Mouse (Mus musculus): ENCODE results near the gene Rnd1.

Gene Rnd1

DNA sequence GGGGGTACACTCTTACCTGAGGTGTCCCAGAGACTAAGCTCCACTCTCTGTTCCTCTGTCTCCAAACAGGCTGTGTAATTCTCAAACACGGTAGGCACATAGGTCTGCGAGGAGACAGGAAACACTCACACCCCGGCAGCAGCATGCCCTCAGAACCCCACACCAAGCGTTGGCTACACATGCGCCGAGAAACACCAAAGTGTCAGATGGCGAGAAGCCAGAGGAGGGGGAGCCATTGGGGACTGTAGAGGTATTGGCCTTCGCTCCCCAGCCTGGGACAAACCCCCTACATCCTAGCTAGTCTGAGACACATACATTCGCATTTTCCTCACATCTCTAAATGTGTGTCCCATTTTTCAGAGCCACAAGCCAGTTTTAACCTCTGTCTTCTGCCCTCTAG lies 790 bp downstream of the Rnd1 start:
- DNase-seq: peak; percentile 77

DNA sequence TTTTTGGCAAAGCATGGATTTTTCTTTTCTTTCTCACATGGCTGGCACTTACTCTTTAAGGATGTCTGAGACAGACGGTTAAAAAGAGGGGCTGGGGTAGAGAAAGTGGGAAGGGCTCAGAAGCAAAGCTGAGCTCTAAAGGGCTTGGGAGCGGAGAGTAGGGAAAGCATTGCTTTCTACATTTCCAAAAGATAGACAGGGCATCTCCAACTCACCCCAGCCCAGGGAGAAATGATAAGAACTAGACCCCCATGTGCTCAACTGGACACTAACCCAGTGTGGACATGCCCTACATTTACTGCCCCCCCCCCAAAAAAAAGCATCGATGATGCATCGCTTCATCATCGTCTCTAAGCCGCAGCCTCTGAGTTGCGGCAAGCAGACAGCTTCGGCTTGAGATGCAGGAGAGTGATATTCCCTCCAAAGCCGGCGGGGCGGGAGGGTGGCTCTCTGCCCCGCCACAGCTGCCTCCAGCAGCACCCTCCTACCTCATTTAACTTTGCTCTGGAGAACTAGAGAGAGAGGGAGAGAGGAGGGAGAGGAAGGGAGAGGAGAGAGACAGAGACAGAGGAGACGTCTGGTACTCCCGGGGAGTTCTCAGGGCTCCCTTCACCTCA lies 1.5 kb downstream of the Rnd1 start:
- no peak for DNase-seq

DNA sequence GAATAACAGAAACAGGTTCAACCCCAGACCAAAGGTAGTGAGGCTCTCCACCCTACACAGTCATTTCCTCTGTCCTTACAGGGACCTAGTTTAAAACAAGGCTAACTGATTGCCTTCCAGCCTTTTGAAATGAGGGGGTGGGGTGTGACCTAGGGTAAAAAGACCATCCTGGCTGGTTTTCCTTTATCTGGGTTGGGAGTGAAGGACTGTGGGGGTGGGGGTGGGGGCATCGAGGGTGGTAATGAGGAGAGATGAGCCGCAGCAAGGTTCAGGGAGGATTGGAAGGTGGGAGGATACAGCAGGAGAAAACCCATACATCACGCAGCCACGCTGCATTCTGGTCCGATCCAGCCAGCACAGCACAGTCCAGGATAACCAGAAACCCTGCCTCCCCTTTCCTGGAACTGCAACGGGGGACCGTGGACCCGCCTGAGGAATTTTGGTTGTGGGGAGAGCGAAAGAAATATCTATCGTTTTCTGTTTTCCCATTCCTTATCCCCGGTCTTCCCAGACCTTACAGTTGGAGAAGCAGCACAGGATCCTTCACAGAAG lies 2.2 kb downstream of the Rnd1 start:
- no peak for DNase-seq

DNA sequence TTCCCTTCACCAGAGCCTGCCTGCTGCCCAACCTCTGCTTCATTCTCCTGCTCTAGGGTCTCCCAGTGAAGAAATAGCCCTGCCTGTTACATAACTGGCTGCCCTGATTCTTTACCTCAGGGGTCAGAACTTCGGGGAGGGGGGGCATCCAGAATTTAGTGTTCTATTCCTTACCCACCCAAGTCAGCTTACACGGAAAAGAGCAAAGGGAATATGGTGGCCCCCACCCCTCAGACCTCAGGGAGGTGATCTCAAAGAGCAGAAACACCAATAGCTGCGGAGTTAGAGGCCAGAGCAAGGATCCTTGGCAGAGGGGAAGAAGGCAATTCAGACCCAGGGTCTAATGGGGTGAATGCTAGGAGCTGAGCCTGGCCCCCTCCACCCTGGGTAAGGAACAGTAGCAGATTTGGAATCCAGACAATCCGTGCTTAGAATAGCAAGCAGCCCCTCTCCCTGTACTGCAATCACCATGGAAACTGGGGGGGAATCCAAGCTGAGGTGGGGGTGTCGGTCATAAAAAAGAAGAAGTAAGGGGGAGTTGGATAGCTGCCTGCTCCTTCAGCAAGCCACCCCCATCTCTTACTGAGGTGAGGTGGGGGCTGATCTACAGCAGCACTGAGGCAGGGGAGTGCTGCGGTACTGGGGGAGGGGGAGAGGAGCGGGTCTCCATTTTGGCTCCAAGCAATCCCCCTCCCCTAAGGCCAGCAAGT lies 2.8 kb downstream of the Rnd1 start:
- DNase-seq: no peak

DNA sequence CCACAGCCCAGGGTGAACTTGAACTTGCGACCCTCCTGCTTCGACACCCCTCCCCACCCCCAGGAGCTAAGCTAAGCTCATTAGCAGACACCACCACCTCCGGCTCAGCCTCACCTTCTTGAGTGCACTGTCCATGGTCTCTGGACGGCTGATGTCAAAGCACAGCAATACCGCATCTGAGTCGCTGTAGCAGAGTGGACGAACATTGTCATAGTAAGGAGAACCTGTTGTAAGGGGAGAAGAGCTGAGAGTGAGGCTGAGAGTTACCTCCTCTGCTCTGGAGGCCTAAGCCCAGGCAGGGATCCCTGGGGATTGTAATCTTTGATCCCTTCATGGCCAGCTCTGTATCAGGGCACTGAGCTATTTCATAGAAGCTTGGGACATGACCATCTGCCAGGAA lies 3.5 kb downstream of the Rnd1 start:
- DNase-seq: no peak

DNA sequence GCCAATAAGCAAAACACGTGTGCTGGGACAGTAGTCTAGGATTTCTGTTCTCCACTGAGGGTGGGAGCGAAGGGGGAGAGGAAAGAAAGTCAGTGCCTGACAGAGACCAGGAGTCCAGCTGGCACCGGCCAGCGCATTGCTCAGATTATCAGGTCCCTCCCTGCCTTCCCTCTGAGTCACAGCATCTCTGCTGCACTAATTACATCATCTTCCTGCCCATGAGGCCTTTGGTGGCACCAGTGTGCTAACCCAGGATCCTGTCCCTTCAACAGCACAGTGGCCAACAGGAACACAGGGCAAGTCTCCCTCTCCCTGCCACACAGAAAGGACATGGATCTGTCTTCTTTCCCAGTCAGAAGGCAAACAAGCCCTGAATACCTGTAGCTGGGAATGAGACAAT lies 4.7 kb downstream of the Rnd1 start:
- DNase-seq: no peak

DNA sequence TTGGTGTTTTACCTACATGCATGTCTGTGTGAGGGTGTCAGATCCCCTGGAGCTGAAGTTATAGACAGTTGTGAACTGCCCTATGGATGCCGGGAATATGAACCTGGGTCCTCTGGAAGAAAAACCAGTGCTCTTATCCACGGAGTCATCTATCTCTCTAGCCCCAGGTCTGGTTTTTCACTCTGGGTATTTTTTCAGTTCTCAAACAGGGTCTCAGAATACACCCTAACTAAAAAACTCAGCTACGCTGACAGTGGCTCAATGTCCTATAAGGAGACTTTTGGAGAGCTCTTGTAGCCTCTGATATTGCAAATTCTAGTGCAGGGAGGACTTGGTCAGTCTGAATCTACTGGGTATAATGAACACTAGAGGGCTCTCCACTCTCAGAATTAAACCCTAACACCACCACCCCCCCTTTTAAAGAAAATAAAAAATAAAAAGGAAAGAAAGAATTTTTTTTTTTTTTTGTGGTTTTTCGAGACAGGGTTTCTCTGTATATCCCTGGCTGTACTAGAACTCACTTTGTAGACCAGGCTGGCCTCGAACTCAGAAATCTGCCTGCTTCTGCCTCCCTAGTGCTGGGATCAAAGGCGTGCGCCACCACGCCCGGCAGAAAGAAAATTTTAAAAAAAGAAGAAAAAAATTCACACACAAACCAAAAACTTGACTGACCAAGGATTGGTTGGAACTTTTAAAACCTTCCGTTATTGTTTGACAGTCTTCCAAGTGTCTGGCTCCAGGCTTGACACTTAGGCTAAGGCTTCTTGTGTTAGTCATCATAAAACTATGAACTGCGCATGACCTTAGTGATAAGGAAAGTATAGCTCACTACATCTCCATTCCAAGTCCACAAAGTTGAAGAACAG lies 13.0 kb downstream of the Rnd1 start:
- peak; percentile 67 for DNase-seq

DNA sequence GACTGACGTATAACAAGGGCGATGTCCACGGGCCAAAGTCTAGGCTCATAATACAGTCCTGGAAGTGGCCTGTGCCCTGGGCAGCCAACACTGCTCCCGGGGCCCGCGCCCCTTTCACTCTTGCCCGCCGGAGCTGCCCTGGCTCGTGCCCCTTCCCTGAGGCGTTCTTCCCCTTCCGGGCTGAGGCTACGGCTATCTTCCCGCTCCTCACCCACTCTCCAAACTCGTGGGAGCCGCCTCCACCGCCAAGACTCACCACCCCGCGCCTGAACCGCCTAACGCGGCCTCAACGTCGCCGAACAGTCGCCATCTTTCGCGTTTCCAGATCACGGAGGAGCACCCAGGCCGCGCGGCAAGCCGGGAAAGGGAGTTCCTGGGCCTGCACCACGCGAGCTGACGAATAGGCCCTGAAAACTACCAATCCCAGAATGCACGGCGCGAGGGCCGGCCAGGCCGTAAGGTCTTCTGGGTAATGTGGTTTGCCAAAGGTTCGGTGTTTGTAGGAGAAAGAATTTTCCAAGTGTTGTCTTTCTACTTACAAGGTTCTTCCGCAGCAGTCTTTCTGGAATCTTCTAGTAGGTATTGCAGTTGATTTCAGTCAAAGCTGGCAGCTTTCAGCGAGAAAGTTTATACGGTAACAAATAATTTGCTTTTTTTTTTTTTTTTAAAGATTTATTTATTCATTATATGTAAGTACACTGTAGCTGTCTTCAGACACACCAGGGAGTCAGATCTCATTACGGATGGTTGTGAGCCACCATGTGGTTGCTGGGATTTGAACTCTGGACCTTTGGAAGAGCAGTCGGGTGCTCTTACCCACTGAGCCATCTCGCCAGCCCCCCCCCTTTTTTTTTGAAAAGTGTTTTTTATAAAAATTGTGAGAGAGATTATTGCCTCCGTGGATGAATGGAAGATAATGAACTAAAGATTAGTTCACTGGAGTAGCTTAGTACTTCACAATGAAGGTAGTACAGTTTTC lies 14.4 kb downstream of the Rnd1 start, which contains the start of gene Ddx23:
Gene Ddx23, minus strand, starts transcription at position 328 of the 979 bp plus-strand sequence.
- peak; percentile 94 for DNase-seq

DNA sequence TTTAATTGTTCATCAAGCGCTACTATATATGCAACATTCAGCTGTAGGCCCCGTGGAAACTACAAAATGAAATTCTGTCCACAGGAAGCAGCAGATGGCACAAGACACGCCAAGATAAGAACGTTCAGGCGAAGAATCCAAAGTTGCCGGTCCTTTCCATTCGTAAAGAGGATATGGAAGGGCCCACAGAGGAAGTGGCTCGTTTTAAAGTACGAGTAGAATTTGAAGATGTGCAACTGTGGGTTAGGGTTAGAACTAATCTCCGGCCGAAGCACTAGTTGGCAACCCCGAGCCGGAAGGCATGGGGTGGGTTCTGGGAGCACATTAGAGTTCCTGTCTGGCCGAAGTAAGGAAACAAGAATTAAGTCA lies 15.1 kb downstream of the Rnd1 start:
- peak; percentile 48 for DNase-seq

DNA sequence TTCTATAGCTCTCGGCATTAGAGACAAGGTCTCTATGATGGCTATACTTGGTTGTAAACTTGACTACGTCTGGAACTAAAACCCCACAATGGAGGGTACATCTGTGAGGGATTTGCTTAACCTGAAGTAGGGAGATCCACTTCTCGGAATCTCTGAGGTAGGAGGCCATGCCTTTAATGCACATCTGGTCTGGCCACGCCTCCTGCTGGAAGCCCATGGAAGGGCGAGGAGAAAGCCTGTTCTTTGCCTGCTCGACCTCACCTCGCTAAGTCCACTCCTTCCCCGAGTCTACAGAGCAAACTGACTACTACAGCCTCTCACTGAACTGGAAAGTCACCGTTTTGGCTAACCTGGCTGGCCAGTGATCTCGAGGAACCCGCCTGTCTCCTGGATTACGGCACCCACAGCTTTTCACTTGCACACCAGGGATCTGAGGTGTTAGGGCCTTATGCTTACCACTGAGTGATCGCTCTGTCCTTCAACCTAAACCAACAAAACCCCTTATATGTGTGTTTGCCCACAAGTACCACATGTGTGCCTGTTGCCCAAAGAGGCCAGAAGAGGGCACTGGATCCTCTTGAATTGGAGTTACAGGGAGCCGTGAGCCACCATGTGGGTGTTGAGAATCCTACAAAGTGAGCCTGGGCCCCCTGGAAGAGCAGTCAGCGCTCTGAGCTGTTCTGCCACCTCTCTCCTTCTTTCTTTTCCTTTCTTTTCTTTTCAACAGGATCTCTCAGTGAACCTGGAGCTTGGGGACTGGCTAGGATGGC lies 20.1 kb downstream of the Rnd1 start:
- no peak for DNase-seq

DNA sequence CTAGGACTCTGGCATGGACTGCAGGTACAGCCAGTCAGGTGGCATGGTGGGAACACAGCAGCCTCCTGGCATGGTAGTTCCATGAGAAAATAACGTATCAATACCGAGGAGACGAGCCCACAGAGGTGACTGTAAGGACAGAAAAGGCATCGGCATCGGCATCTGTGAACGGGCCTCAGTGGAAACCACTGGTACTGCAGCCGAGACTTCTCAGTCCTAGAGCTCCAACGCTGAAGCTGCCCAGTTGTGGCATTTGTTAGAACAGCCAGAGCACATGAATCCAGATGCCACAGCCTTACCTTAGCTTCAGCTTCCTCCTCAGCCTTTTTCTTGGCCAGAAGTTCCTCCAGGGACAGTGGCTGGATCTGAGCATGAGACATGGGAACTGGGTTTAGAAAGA lies 25.1 kb downstream of the Rnd1 start:
- DNase-seq: no peak

DNA sequence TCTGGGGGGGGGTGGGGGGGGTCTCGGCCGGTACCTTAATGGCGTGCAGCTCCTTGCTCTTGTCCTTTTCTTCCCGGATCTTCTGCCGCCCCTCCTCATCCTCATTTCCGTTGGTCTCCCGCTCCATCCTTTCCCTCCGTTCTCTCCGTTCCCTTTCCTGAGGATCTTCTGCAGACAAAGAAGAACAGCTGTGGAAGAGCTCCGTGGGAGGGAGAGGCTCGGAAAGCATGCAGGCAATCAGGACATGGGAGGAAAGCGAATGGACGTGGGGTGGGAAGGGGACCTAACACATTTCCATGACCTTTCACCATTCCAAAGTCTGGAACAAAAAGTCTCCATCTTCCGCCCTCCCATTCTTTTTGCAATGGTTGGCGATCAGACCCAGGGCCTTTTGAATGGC lies 25.8 kb downstream of the Rnd1 start:
- DNase-seq: no peak

DNA sequence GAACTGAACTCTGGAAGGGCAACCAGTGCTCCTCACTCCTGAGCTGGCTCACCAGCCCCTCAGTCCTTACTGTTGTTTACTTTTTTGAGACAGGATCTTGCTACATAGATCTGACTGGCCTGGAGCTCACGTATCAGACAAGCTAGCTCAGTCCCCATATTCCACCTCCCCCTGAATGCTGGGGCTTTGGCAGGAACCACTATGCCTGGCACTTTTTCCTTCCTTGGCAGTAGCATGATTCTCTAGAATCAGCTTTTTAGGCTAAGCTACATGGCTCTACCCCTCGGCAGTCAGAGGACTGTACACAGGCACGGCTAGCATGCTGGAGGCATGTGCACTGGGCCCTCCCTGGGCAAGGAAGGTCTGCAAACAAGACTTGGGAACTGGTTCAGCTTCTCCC lies 29.2 kb downstream of the Rnd1 start:
- DNase-seq: no peak

DNA sequence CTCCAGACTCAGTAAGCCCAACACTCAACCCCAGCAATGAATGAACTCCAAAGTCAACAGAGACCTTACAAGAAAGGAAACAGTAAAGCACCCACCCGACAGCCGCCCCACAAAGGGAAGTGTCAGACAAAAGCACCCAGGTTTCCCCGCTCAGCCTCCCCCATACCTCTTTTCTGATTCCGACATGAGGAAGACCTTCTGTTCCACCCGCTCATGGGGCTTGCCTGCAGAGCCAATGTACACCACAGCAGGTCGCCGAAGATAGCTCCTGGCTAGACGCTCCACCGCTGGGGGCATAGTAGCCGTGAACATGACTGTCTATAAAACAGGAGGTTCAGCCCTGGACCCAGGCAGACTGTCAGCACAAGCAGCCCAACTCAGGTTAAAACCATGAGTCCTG lies 30.0 kb downstream of the Rnd1 start:
- DNase-seq: no peak

DNA sequence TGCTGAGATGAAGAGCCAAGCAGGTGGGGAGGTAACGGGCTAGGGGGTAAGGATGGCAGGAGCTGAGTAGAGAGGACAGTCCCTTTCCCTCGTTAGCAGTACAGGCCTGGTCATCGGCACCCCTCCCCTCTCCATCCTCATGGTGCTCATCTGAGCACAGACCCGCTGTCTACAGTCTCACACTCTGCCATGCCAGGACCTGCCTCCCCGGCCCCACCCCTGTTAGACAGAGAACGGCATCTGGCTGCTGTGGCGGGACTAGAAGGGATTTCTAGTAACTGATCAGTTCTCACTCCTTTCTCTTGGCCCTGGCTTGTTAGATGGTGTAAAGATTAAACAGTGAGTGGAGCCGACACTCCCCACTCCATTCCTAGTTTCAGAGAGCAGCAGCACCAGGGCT lies 30.5 kb downstream of the Rnd1 start:
- DNase-seq: no peak

DNA sequence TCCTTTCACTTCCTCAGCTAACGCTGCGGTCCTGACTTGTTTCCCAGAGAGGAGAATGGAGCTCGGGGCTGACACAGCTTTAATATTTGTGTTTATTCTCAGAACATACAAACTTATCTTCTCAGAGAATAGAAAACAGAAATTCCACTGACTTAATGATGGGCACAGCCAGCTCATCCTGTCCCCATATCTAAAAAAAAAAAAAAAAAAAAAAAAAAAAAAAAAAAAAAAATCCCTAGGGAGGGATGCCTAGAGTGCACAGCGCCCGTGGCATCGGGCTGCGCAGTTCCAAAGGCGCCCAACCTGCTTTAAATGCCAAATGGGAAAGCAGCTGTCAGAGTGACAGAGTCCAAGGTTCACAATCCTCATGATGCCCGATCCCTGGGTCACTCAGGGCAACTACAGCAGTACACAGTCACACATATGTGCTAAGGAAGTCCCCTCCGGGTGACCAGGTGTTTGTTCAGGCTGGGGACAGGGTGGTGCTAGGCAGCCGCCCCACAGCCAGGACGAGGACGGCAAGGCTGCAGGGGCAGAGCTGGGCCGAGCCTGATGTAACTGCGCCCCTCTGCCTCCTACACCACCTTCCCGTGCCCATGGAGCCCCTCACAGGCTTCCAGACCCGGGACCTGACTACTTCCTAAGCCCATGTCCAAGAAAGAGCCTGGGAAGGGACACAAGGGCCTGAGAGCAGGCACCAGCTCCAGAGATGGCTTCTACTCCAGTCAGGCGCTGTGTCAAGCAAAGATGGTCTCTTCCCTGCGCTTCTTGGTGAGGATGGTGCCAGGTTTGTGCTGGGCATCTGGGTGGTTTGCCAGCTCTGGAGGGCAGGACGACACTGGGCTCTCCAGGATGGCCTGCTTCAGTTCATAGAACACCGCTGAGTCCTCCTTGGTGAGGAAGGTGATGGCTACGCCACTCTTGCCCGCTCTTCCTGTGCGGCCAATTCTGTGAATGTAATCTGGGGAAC lies 31.9 kb downstream of the Rnd1 start:
- DNase-seq: no peak

DNA sequence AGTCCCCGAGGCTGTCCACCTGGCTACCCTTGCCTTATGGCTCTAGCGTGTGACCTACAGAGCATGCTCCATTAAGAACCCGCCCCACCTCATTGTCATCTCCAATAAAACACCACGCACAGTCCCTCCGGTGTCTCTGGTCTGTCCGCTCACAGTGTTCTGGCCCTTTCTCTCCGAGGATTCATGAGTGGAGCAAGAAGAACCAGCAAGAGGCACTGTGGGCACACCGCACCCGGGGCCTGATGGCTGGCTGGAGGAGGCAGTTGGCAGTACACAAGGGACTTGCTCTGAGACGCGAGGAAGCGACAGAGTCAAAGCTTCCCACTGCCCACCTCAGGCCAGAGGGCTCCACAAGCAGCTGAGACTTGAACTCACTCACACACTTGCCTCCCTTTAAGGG lies 32.9 kb downstream of the Rnd1 start:
- no peak for DNase-seq

DNA sequence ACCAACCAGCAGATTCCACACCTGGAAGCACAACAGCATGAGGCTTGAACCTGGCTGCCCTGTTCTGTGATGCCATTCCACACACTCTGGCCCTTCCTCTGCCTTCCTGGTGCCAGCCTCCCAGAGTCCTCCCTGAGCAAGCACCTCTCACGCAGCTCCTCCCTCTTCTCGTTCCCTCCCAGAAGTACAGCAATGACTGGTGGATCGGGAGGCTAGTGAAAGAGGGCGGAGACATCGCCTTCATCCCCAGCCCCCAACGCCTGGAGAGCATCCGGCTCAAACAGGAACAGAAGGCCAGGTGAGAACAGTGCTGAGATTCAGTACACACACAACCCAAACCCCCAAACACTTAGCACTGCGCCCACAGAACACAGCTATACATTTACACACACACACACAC lies 37.1 kb downstream of the Rnd1 start:
- no peak for DNase-seq

DNA sequence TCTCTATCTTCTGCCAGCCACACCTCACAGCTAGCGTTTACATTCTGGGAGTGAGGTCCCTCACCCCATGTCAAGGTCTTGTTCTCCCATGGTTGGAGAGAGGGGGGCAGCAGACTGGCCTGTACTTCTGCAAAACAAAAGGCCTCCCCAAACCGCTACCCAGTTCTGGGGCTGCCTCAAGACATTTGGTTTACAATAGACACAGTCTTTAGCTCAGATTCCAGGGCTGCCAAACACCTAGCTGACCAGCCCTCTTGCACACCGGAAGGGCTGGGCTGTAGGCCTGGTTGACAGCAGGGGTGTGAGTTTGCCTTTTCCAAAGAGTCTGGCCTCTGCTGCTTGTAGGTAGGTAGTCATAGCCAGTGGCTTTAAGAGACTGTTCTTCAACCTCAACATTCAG lies 40.1 kb downstream of the Rnd1 start:
- DNase-seq: no peak

DNA sequence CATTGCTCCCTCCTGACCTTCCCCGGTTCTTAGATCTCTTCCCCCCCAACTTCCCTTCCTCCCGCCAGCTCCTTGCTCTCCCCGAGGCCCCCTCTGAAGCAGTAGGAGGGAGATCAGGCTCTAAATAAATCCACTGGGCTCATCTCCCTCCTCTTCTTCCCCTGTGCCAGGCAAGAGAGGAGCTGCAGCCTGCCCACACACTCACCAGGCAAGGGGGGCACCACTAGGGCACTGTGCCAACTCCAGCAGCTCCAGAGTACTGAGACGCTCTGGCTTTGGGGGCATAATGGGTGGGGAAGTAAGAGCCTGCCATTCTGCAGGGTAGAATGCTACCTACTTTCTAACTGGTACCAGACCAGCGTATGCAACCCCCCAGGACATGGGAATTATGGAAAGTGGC lies 40.7 kb downstream of the Rnd1 start:
- no peak for DNase-seq
